Comparison of ENCODE assay signal across 23 mouse cellular contexts in the genomic region with DNA sequence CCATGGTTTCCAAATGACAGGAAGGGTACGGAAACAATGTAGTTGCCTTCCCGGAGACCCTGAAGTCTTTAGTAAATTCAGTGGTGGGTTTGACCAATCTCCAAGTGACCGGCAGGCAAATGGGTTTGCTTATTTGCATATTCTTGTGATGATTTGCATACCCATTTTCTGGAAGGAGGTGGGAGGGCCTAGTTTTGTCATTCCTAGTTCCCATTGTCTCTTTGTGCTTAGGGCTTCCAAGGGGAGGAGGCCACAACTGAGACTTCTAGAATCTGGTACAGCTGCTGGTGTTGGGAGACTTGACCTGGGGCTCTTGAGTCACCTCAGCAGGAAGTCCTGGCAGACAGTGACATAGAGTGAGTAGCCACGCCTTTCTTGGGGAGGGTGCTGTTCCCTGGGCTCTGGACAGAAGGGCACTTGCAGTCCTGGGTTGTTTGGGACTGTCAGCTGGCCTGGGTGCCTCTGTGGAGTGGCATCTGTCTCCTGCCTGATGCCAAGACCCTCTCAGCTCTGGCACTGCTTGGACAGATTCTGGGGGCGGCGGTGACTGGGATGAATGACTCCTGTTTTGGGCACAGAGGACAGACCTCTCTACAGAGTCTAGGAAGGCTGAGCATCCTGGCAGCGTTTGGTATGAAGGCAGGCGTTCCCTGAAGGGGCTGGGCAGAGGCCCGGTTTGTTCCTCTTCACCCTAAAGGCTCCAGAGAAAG.
DNase-seq lines count a peak whose midpoint lies in the region; ATAC-seq lines count a peak whose summit lies in the region.
"Had no signal": no experiment of that assay in that cellular context is flagged by ENCODE, and none has a peak within 500 bp of the region (broad histone marks: within the 10 kb centered on the region; RNA-seq: fewer than 3 reads in every experiment).

No protein-coding gene starts in this region.

- WGBS in forebrain, embryonic 10.5 days, result 79% methylated on average over 9 of the region's 9 CpGs
- 80% methylated on average over 9 of the region's 9 CpGs for WGBS in forebrain, embryonic 13.5 days

- no peak overlapping the region for H3K9ac ChIP-seq in forebrain, embryonic 13.5 days
- H3K9ac ChIP-seq: heart, embryonic 13.5 days; kidney, embryonic 15.5 days; limb, embryonic 15.5 days; liver, embryonic 14.5 days; lung, embryonic 14.5 days; neural tube, embryonic 15.5 days had no signal

- no peak overlapping the region for H3K4me3 ChIP-seq in forebrain, embryonic 10.5 days
- H3K4me3 ChIP-seq in forebrain, embryonic 13.5 days, result no peak overlapping the region
- H3K4me3 ChIP-seq: heart, embryonic 13.5 days; kidney, embryonic 15.5 days; limb, embryonic 15.5 days; neural tube, embryonic 15.5 days had no signal

- no peaks in the 10 kb centered on the region for H3K9me3 ChIP-seq in forebrain, embryonic 10.5 days
- no peaks in the 10 kb centered on the region for H3K9me3 ChIP-seq in forebrain, embryonic 13.5 days (replicated peaks)
- H3K9me3 ChIP-seq: heart, embryonic 13.5 days; kidney, embryonic 15.5 days; limb, embryonic 15.5 days; neural tube, embryonic 15.5 days had no signal

- H3K4me1 ChIP-seq in forebrain, embryonic 10.5 days, result peaks cover 16% of the 10 kb centered on the region
- 0 out of 2 replicates have a peak, but pooled peaks cover 8% of the 10 kb centered on the region for H3K4me1 ChIP-seq in forebrain, embryonic 13.5 days
- H3K4me1 ChIP-seq: neural tube, embryonic 15.5 days had no signal

- peaks cover 10% of the 10 kb centered on the region; the same call in 1 of the 2 replicates for H3K27me3 ChIP-seq in forebrain, embryonic 10.5 days (ENCODE audit: poor library complexity, severe bottlenecking)
- no peaks in the 10 kb centered on the region for H3K27me3 ChIP-seq in forebrain, embryonic 13.5 days
- H3K27me3 ChIP-seq: kidney, embryonic 15.5 days; limb, embryonic 15.5 days; neural tube, embryonic 15.5 days had no signal

- 0 out of 2 replicates have a peak overlapping the region, but pooled peaks have one; percentile 26 for H3K27ac ChIP-seq in forebrain, embryonic 10.5 days
- H3K27ac ChIP-seq in forebrain, embryonic 13.5 days, result no peak overlapping the region
- H3K27ac ChIP-seq: heart, embryonic 13.5 days; kidney, embryonic 15.5 days; limb, embryonic 15.5 days; liver, embryonic 14.5 days; neural tube, embryonic 15.5 days had no signal

- H3K4me2 ChIP-seq in forebrain, embryonic 13.5 days, result no peak overlapping the region
- H3K4me2 ChIP-seq: heart, embryonic 13.5 days; kidney, embryonic 15.5 days; limb, embryonic 15.5 days; lung, embryonic 14.5 days; neural tube, embryonic 15.5 days had no signal

- DNase-seq in forebrain, embryonic 10.5 days (ENCODE audit: extremely low spot score, low spot score), result no peak
- peak; percentile 75 for DNase-seq in left cerebral cortex, postnatal 4 days
- no peak for DNase-seq in left cerebral cortex, postnatal 25 days (ENCODE audit: low spot score in 2 of 2)
- peak; percentile 93 for DNase-seq in ZHBTc4 (ENCODE audit: low read depth, low spot score)
- no peak for DNase-seq in gastrocnemius, postnatal 25 days
- no peak for DNase-seq in kidney, postnatal 14 days
- DNase-seq: adrenal gland, adult 2 months; B cell, adult 2 months; cerebellum, adult 2 months; heart, adult 11 months; heart, postnatal 14 days; kidney, adult 11 months; kidney, postnatal 4 days; layer of hippocampus, adult 9-11 months; midbrain, embryonic 14.5 days had no signal

- ATAC-seq in forebrain, embryonic 13.5 days, result no peak
- ATAC-seq in neutrophil, adult 5-6 weeks (ENCODE audit: extremely low read depth, insufficient number of reproducible peaks, low FRiP score, poor library complexity, severe bottlenecking), result peak; percentile 60

- H3K36me3 ChIP-seq in forebrain, embryonic 10.5 days (replicated peaks), result no peaks in the 10 kb centered on the region
- H3K36me3 ChIP-seq in forebrain, embryonic 13.5 days (ENCODE audit: poor library complexity, severe bottlenecking), result no peaks in the 10 kb centered on the region
- H3K36me3 ChIP-seq: heart, embryonic 13.5 days; kidney, embryonic 15.5 days; limb, embryonic 15.5 days; neural tube, embryonic 15.5 days had no signal

- intact Hi-C loops in left cerebral cortex, postnatal 4 days (cut with DNase I), result no loop called here
- intact Hi-C loops in left cerebral cortex, postnatal 25 days (cut with DNase I), result no loop called here

Comparison
In these comparisons a context has a peak if more than half of its experiments do, and no peak if none do; other contexts are left out.
1. DNase-seq: peak in left cerebral cortex, postnatal 4 days (single experiment) and ZHBTc4 (single experiment); none in forebrain, embryonic 10.5 days (single experiment), left cerebral cortex, postnatal 25 days (0 of 2), gastrocnemius, postnatal 25 days (single experiment) and kidney, postnatal 14 days (single experiment).